Mouse (Mus musculus) kidney, adult 2 months (tissue): ENCODE data around the gene Onecut1. TPM values are rescaled to one million over a fixed set of nuclear protein-coding genes. Genes with fewer than 3 reads are reported as not detected.

Experiments used
- DNase-seq: peaks from one replicate; pipeline ENCODE4 v3.0.0; 2021
- H3K27ac ChIP-seq: fragments of 200-500 bp; 2 replicates; pipeline ENCODE4 v1.5.1; 2012; ENCODE audit warnings: low read depth, low read length, control low read depth, inconsistent platforms; ENCODE audit not compliant: insufficient read depth
- H3K27me3 ChIP-seq: fragments of 200-500 bp; replicated peaks from 2 replicates; pipeline ENCODE4 v1.6.1; 2012; ENCODE audit warnings: mild to moderate bottlenecking, moderate library complexity, low read length, inconsistent platforms; ENCODE audit not compliant: control insufficient read depth, insufficient read depth
- H3K36me3 ChIP-seq: fragments of 200-500 bp; 2 replicates; pipeline ENCODE4 v1.6.1; 2012; ENCODE audit warnings: mild to moderate bottlenecking, moderate library complexity, low read length, inconsistent platforms; ENCODE audit not compliant: control insufficient read depth, insufficient read depth
- H3K4me1 ChIP-seq: fragments of 200-500 bp; 2 replicates; pipeline ENCODE4 v1.6.1; 2011; ENCODE audit warnings: low read length; ENCODE audit not compliant: control insufficient read depth, insufficient read depth
- H3K4me3 ChIP-seq: fragments of 200-500 bp; 2 replicates; pipeline ENCODE4 v1.5.1; 2011; ENCODE audit warnings: mild to moderate bottlenecking, low read depth, low read length, control low read depth; ENCODE audit not compliant: insufficient read depth
- CTCF ChIP-seq: fragments of 200-500 bp; conservative IDR thresholded peaks from 2 replicates; pipeline ENCODE4 v1.5.1; 2011; ENCODE audit warnings: low read depth, mild to moderate bottlenecking, control low read depth, low read length, moderate library complexity, mixed read lengths; ENCODE audit not compliant: insufficient read depth, insufficient read length
- POLR2A ChIP-seq: fragments of 200-500 bp; IDR thresholded peaks from one replicate; pipeline ENCODE4 v1.6.1; 2011; ENCODE audit warnings: low read depth, low read length, control low read depth
- WGBS: fragments of 180-500 bp; shearing (Covaris S2); methylation state at CpG from one replicate; pipeline ENCODE4 v1.1.7; 2018; 5-methylcytosine and 5-hydroxymethylcytosine counted together
- polyA plus RNA-seq: library from polyadenylated mRNA; depleted of rRNA; stranded (reverse); fragments of >200 nt; gene quantifications from 2 replicates; pipeline ENCODE4 v1.2.3, GENCODE M21; 2012

The Onecut1 gene
- polyA plus RNA-seq, 1 experiment: not detected

GRCm38 (mm10) chr9:74848411-74849194 is 13.1 kb upstream of the Onecut1 start:
- no peak overlapping the region for H3K4me3 ChIP-seq
- peaks cover 24% of the 10 kb centered on the region for H3K27me3 ChIP-seq
- peak; percentile 19 for DNase-seq
- no peaks in the 10 kb centered on the region for H3K36me3 ChIP-seq
- TF ChIP-seq POLR2A (no peak), CTCF (no peak)
- WGBS: 2% methylated on average over 46 of the region's 46 CpGs
- H3K4me1 ChIP-seq: no peaks in the 10 kb centered on the region
- H3K27ac ChIP-seq: no peak overlapping the region

GRCm38 (mm10) chr9:74849195-74849978 is 12.3 kb upstream of the Onecut1 start:
- Histone ChIP-seq H3K4me1 (no peaks in the 10 kb centered on the region), H3K4me3 (no peak overlapping the region; the same call in 1 of the 2 replicates), H3K27me3 (peaks cover 27% of the 10 kb centered on the region), H3K36me3 (no peaks in the 10 kb centered on the region), H3K27ac (no peak overlapping the region)
- no peak for DNase-seq
- TF ChIP-seq POLR2A (no peak), CTCF (no peak)
- WGBS: 3% methylated on average over 63 of the region's 63 CpGs

- Histone ChIP-seq H3K27me3 (peaks cover 27% of the 10 kb centered on the region), H3K4me3 (no peak overlapping the region), H3K27ac (no peak overlapping the region), H3K4me1 (no peaks in the 10 kb centered on the region), H3K36me3 (no peaks in the 10 kb centered on the region)
- TF ChIP-seq POLR2A (no peak), CTCF (no peak)
- DNase-seq: no peak
- WGBS: 9% methylated on average over 12 of the region's 12 CpGs
Measured at GRCm38 (mm10) chr9:74849979-74850780, 11.5 kb upstream of the Onecut1 start.

- Histone ChIP-seq H3K4me3 (no peak overlapping the region), H3K36me3 (no peaks in the 10 kb centered on the region), H3K27ac (no peak overlapping the region), H3K27me3 (peaks cover 30% of the 10 kb centered on the region), H3K4me1 (no peaks in the 10 kb centered on the region)
- 5% methylated on average over 5 of the region's 5 CpGs for WGBS
- DNase-seq: no peak
- no peak for TF ChIP-seq CTCF
- TF ChIP-seq POLR2A: no peak
Measured at GRCm38 (mm10) chr9:74850781-74851145, 11.0 kb upstream of the Onecut1 start.

GRCm38 (mm10) chr9:74851601-74852000 is 10.1 kb upstream of the Onecut1 start:
- WGBS: 3% methylated on average over 5 of the region's 5 CpGs
- Histone ChIP-seq H3K27me3 (peaks cover 30% of the 10 kb centered on the region), H3K4me1 (no peaks in the 10 kb centered on the region), H3K27ac (no peak overlapping the region), H3K36me3 (no peaks in the 10 kb centered on the region), H3K4me3 (no peak overlapping the region)
- TF ChIP-seq CTCF: no peak
- TF ChIP-seq POLR2A: no peak
- no peak for DNase-seq

- peaks cover 25% of the 10 kb centered on the region for H3K27me3 ChIP-seq
- TF ChIP-seq POLR2A: no peak
- TF ChIP-seq CTCF: no peak
- H3K4me3 ChIP-seq: no peak overlapping the region
- no peak for DNase-seq
- no peaks in the 10 kb centered on the region for H3K36me3 ChIP-seq
- no peaks in the 10 kb centered on the region for H3K4me1 ChIP-seq
- no peak overlapping the region for H3K27ac ChIP-seq
- WGBS: 4% methylated on average over 4 of the region's 4 CpGs
Measured at GRCm38 (mm10) chr9:74852361-74852760, 9.4 kb upstream of the Onecut1 start.
